Comparison of ENCODE assay signal across 10 mouse cellular contexts in the genomic region with DNA sequence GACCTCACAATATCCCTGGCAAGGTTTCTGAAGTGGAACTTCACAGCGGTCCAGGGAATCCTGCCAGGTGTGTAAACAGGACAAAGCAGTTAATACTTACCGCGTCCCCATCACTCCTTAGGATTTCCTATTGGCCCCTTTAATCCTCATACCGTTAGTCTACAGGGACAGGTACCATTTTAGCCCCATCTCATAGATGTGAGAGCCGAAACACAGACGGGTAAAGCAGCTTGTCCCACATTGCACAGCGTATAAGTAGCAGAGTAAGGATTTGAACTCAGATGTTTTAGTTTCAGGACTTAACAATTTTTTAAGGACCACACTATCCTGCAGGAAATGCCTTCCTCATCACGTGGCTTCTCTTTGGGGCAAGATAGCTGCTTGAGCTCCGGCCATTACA. TPM values are rescaled to one million over a fixed set of nuclear protein-coding genes. Genes with fewer than 3 reads are reported as not detected.
DNase-seq lines count a peak whose midpoint lies in the region; ATAC-seq lines count a peak whose summit lies in the region.
"Had no signal": no experiment of that assay in that cellular context is flagged by ENCODE, and none has a peak within 500 bp of the region (broad histone marks: within the 10 kb centered on the region; RNA-seq: fewer than 3 reads in every experiment).

No protein-coding gene starts in this region.

- intact Hi-C loops in left cerebral cortex, postnatal 36 days (cut with DNase I), result no loop called here

- no peaks in the 10 kb centered on the region for H3K4me1 ChIP-seq in forebrain, embryonic 14.5 days (ENCODE audit: control insufficient read depth, insufficient read depth, low read length)
- H3K4me1 ChIP-seq in forebrain, embryonic 16.5 days (replicated peaks; ENCODE audit: control insufficient read depth, insufficient read depth, low read length), result peaks cover 9% of the 10 kb centered on the region
- peaks cover 39% of the 10 kb centered on the region for H3K4me1 ChIP-seq in liver, embryonic 11.5 days (replicated peaks; ENCODE audit: control insufficient read depth, insufficient read depth, low read length)
- H3K4me1 ChIP-seq in embryonic facial prominence, embryonic 15.5 days, result peaks cover 34% of the 10 kb centered on the region
- peaks cover 55% of the 10 kb centered on the region for H3K4me1 ChIP-seq in liver, embryonic 13.5 days (replicated peaks)

- no peak for ATAC-seq in forebrain, embryonic 14.5 days
- ATAC-seq in forebrain, embryonic 16.5 days, result no peak
- no peak for ATAC-seq in liver, embryonic 11.5 days (replicated peaks; ENCODE audit: low FRiP score)
- no peak for ATAC-seq in embryonic facial prominence, embryonic 15.5 days (ENCODE audit: insufficient number of reproducible peaks, low FRiP score, low TSS enrichment, low read depth)
- ATAC-seq in liver, embryonic 13.5 days (ENCODE audit: low read depth), result no peak
- ATAC-seq in erythroid progenitor cell, adult 5-6 weeks (replicated peaks; ENCODE audit: low FRiP score, poor library complexity, severe bottlenecking), result no peak

- WGBS in forebrain, embryonic 14.5 days, result 82% methylated on average over 9 of the region's 9 CpGs
- 78% methylated on average over 9 of the region's 9 CpGs for WGBS in forebrain, embryonic 16.5 days
- WGBS in liver, embryonic 11.5 days, result 63% methylated on average over 9 of the region's 9 CpGs
- 63% methylated on average over 9 of the region's 9 CpGs for WGBS in embryonic facial prominence, embryonic 15.5 days
- 52% methylated on average over 9 of the region's 9 CpGs for WGBS in liver, embryonic 13.5 days (ENCODE audit: insufficient replicate concordance)

- no peak for DNase-seq in forebrain, embryonic 14.5 days (ENCODE audit: low spot score)
- no peak for DNase-seq in liver, embryonic 11.5 days (ENCODE audit: low spot score)
- DNase-seq in liver, result no peak
- no peak for DNase-seq in liver, embryonic 13.5 days
- DNase-seq in left cerebral cortex, postnatal 36 days (ENCODE audit: low spot score in 2 of 2), result no peak
- DNase-seq: gastrocnemius, postnatal 25 days had no signal

- H3K27ac ChIP-seq in forebrain, embryonic 14.5 days (ENCODE audit: low read depth, low read length), result no peak overlapping the region
- H3K27ac ChIP-seq in forebrain, embryonic 16.5 days (ENCODE audit: low read length), result no peak overlapping the region
- H3K27ac ChIP-seq in liver, embryonic 11.5 days (ENCODE audit: low read depth, low read length), result no peak overlapping the region
- H3K27ac ChIP-seq in embryonic facial prominence, embryonic 15.5 days (replicated peaks), result no peak overlapping the region
- no peak overlapping the region for H3K27ac ChIP-seq in liver, embryonic 13.5 days
- H3K27ac ChIP-seq: layer of hippocampus, adult 2 months had no signal

- no peaks in the 10 kb centered on the region for H3K27me3 ChIP-seq in forebrain, embryonic 14.5 days (replicated peaks; ENCODE audit: control insufficient read depth, insufficient read depth, low read length)
- H3K27me3 ChIP-seq in forebrain, embryonic 16.5 days (replicated peaks; ENCODE audit: control insufficient read depth, insufficient read depth, low read length), result no peaks in the 10 kb centered on the region
- no peaks in the 10 kb centered on the region for H3K27me3 ChIP-seq in liver, embryonic 11.5 days (replicated peaks; ENCODE audit: control insufficient read depth, insufficient read depth, low read length)
- H3K27me3 ChIP-seq in embryonic facial prominence, embryonic 15.5 days, result no peaks in the 10 kb centered on the region
- no peaks in the 10 kb centered on the region for H3K27me3 ChIP-seq in liver, embryonic 13.5 days

- H3K9me3 ChIP-seq in forebrain, embryonic 14.5 days (replicated peaks; ENCODE audit: control insufficient read depth, low read length), result no peaks in the 10 kb centered on the region
- H3K9me3 ChIP-seq in forebrain, embryonic 16.5 days (ENCODE audit: control insufficient read depth, low read length), result no peaks in the 10 kb centered on the region
- no peaks in the 10 kb centered on the region for H3K9me3 ChIP-seq in liver, embryonic 11.5 days (ENCODE audit: control insufficient read depth, low read length)
- H3K9me3 ChIP-seq in embryonic facial prominence, embryonic 15.5 days (replicated peaks), result no peaks in the 10 kb centered on the region
- H3K9me3 ChIP-seq in liver, embryonic 13.5 days (replicated peaks), result no peaks in the 10 kb centered on the region

- peak overlapping the region; percentile 29 for H3K9ac ChIP-seq in forebrain, embryonic 14.5 days (ENCODE audit: low read length)
- H3K9ac ChIP-seq in forebrain, embryonic 16.5 days (replicated peaks; ENCODE audit: low read depth, low read length), result no peak overlapping the region
- H3K9ac ChIP-seq in liver, embryonic 11.5 days (ENCODE audit: low read depth, low read length), result no peak overlapping the region; the same call in 1 of the 2 replicates
- H3K9ac ChIP-seq in embryonic facial prominence, embryonic 15.5 days, result no peak overlapping the region
- peak overlapping the region; percentile 65 for H3K9ac ChIP-seq in liver, embryonic 13.5 days

- no peaks in the 10 kb centered on the region for H3K36me3 ChIP-seq in forebrain, embryonic 14.5 days (ENCODE audit: control insufficient read depth, insufficient read depth, low read length)
- H3K36me3 ChIP-seq in forebrain, embryonic 16.5 days (ENCODE audit: control insufficient read depth, insufficient read depth), result no peaks in the 10 kb centered on the region
- no peaks in the 10 kb centered on the region for H3K36me3 ChIP-seq in liver, embryonic 11.5 days (ENCODE audit: control insufficient read depth, insufficient read depth, low read length)
- H3K36me3 ChIP-seq in embryonic facial prominence, embryonic 15.5 days, result no peaks in the 10 kb centered on the region
- H3K36me3 ChIP-seq in liver, embryonic 13.5 days, result no peaks in the 10 kb centered on the region

- H3K4me2 ChIP-seq in forebrain, embryonic 14.5 days (ENCODE audit: low read length), result peak overlapping the region; percentile 48; the same call in 1 of the 2 replicates
- no peak overlapping the region for H3K4me2 ChIP-seq in forebrain, embryonic 16.5 days (ENCODE audit: low read length)
- H3K4me2 ChIP-seq in liver, embryonic 11.5 days, result peak overlapping the region; percentile 56
- peak overlapping the region; percentile 65 for H3K4me2 ChIP-seq in embryonic facial prominence, embryonic 15.5 days (replicated peaks)
- peak overlapping the region; percentile 72 for H3K4me2 ChIP-seq in liver, embryonic 13.5 days

- H3K4me3 ChIP-seq in forebrain, embryonic 14.5 days (ENCODE audit: low read depth, low read length), result no peak overlapping the region
- no peak overlapping the region for H3K4me3 ChIP-seq in forebrain, embryonic 16.5 days (replicated peaks; ENCODE audit: low read length)
- H3K4me3 ChIP-seq in liver, embryonic 11.5 days (ENCODE audit: low read depth, low read length), result no peak overlapping the region
- H3K4me3 ChIP-seq in embryonic facial prominence, embryonic 15.5 days (replicated peaks), result peak overlapping the region; percentile 35; the same call in 1 of the 2 replicates
- no peak overlapping the region for H3K4me3 ChIP-seq in liver, embryonic 13.5 days (replicated peaks)

RNA-seq across cellular contexts. Expression of gene Comtd1, which starts 5.5 kb away (rescaled TPM):
- polyA plus RNA-seq in forebrain, embryonic 14.5 days (2014; fragmentation: Nextera tagmentation; extraction: Ambion mirVana), result 30.9 and 38.6 TPM in 2 replicates
- polyA plus RNA-seq in forebrain, embryonic 16.5 days (2015; fragmentation: Nextera tagmentation; extraction: Ambion mirVana), result 28.1 and 34.9 TPM in 2 replicates
- polyA plus RNA-seq in liver, embryonic 11.5 days (2014; fragmentation: Nextera tagmentation; extraction: Ambion mirVana), result 54.4 and 59.0 TPM in 2 replicates
- 20.4 and 20.7 TPM in 2 replicates for polyA plus RNA-seq in embryonic facial prominence, embryonic 15.5 days (2015; fragmentation: Nextera tagmentation; extraction: Ambion mirVana)
- 30.6 and 34.1 TPM in 2 replicates for polyA plus RNA-seq in liver, embryonic 13.5 days (2015; fragmentation: Nextera tagmentation; extraction: Ambion mirVana)
- total RNA-seq in left cerebral cortex, postnatal 36 days (2021), result 10 to 100 TPM; 25.5 to 31.1 TPM
- 1.4 and 10.9 TPM in 2 replicates for total RNA-seq in erythroid progenitor cell, adult 5-6 weeks (2015; ENCODE audit: low replicate concordance)
- total RNA-seq in erythroid progenitor cell, adult 5-6 weeks (2017; ENCODE audit: low replicate concordance), result 10.0 and 12.7 TPM in 2 replicates

RNA-seq across cellular contexts. Expression of gene Vdac2, which starts 29.2 kb away (rescaled TPM):
- polyA plus RNA-seq in forebrain, embryonic 14.5 days (2014; fragmentation: Nextera tagmentation; extraction: Ambion mirVana), result 292 TPM in 2 replicates
- 249 and 260 TPM in 2 replicates for polyA plus RNA-seq in forebrain, embryonic 16.5 days (2015; fragmentation: Nextera tagmentation; extraction: Ambion mirVana)
- 312 and 324 TPM in 2 replicates for polyA plus RNA-seq in liver, embryonic 11.5 days (2014; fragmentation: Nextera tagmentation; extraction: Ambion mirVana)
- polyA plus RNA-seq in embryonic facial prominence, embryonic 15.5 days (2015; fragmentation: Nextera tagmentation; extraction: Ambion mirVana), result 221 and 226 TPM in 2 replicates
- 173 and 189 TPM in 2 replicates for polyA plus RNA-seq in liver, embryonic 13.5 days (2015; fragmentation: Nextera tagmentation; extraction: Ambion mirVana)
- total RNA-seq in left cerebral cortex, postnatal 36 days (2021), result 100 to 1,000 TPM; 209 to 217 TPM
- 122 and 138 TPM in 2 replicates for total RNA-seq in erythroid progenitor cell, adult 5-6 weeks (2015; ENCODE audit: low replicate concordance)
- 83.9 and 105 TPM in 2 replicates for total RNA-seq in erythroid progenitor cell, adult 5-6 weeks (2017; ENCODE audit: low replicate concordance)

Comparison
In these comparisons a context has a peak if more than half of its experiments do, and no peak if none do; other contexts are left out.
1. H3K9ac ChIP-seq: peak in forebrain, embryonic 14.5 days (single experiment) and liver, embryonic 13.5 days (single experiment); none in forebrain, embryonic 16.5 days (single experiment), liver, embryonic 11.5 days (single experiment) and embryonic facial prominence, embryonic 15.5 days (single experiment).